Mouse (Mus musculus) spleen, postnatal 14 days (tissue): ENCODE data around the gene Parp1.
"Not testable (repeated sequence)": the region's sequence is repeated elsewhere in the genome, so short reads cannot be mapped to it uniquely, and the experiment has no call there.

Experiments
- DNase-seq, 2 experiments: peaks; one replicate each; pipeline ENCODE4 v3.0.0; 2021 to 2022; ENCODE audit warnings: low spot score in 2 of 2

The Parp1 gene

DNA sequence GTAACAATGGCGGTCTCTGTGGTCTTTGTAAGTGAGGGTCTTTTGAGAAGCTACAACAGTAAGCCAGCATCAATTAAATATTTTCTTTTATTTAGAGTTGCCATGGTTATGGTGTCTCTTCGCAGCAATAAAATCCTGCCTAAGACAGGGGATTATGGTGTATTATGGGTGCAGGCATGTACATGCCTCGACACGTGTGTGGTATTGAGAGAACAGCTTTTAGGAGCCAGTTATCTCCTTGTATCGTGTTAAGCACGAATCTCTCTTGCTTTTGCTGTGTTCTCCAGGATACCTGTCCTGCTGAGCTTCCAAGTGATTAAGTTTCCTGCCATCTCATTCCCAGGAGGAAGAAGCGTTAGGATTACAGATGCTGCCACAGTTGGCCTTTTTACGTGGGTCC lies 9.3 kb upstream of the Parp1 start:
- no peak for DNase-seq

DNA sequence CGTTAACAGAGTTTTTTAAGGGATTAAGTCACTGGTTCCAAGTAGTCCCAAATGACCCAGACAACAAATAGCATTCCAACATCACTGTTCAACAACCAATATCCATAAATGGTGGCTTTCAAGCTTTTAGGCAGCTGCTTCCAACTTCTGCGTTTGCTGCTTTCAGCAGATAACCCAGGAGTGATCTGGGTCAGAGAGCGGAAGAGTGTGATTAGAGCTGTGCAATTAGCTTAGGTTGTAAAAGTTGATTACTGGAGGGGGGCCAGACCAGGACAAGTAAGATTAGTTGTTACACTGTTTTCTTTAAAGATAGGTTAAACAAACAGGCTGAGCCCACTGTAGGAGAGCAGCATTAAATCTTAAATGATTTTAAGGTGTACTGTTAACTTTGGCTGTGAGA lies 7.5 kb upstream of the Parp1 start:
- DNase-seq: no peak

- DNase-seq: no peak
These were observed 3.8 kb upstream of the Parp1 start for GRCm38 (mm10) chr1:180564885-180565284.

DNA sequence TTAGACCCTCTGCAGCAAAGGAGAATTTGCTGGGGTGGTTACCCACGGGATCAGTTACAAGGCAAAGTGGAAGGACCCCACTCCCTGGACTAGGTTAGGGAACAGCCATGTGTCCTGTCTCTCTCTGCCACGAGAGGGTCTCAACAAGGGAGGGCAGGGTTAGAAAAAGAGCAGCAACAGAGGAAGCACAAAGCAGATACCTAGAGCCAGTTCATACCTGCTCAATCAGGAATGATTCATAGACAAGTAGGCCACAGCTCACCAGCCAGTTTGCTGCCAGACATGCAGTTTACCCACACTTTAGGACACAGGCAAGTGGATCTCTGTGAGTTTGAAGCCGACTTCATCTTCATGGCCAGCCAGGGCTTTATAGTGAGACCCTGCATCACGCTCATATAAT lies 963 bp upstream of the Parp1 start:
- no peak for DNase-seq

DNA sequence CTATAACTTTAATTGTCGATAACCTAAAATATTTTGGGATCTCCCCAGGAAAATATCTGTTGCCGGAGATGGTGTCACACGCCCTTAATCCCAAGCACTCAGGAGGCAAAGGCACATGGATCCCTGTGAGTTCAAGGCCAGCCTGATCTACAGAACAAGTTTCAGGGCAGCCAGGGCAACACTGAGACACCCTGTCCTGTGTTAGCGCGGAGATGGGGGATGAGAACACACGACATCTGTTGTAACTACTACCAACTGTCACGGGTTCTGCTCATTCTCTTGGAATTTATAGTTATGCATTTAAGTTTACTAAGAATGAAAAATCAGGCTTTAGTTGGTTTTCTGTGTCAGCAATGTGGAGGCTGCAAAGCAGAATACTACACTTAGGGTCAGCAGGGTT lies 476 bp upstream of the Parp1 start:
- DNase-seq: no peak

DNA sequence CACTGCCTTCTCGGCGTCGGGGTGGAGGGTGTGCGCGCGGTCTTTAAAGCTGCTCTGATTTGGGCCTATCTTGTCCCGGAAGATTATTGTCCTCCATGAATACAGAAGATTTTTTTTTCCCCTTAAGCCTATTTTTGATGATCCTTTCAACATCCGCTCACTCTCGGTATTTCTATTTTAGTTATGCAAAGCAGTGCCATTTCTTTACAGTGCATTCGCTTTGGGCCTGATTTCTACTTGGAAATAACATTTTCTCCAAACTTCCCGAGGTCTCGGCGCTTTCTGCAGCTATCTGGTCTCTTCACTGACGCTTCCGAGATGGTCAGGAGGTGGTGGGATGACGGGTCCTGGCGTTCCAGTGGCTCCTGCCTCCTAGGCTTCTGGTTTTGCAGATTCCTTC lies 729 bp downstream of the Parp1 start:
- no peak for DNase-seq

DNA sequence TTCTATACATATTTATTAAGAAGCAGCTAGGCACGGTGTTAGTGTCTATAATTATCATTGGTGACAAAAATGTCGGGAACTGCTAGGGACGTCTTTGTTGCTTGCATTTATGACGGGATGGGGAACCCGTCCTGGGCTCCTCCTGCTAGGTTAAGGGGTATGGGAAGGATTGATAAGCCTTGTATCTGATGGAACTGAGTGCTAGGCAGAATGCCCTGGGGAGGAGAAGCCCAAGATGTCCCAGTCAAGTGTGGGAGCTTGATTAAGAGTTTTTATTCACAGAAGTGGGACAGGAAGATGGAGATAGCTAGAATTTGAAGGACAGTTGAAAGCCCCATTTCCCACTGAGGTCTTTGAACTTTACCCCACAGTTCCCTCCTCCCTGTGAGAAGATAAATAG lies 1.5 kb downstream of the Parp1 start:
- no peak for DNase-seq

GRCm38 (mm10) chr1:180571018-180571589 lies 2.4 kb downstream of the Parp1 start:
- DNase-seq: no peak

DNA sequence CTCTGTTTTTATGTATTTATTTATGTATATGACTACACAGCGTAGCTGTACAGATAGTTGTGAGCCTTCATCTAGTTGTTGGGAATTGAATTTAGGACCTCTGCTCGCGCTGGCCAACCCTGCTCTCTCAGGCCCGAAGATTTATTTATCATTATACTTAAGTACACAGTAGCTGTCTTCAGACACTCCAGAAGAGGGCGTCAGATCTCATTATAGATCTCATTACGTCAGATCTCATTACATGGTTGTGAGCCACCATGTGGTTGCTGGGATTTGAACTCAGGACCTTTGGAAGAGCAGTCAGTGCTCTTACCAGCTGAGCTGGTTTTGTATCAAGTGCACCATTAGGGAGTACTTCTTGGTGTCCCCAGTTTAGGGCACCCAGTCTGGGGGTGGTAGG lies 3.0 kb downstream of the Parp1 start:
- not testable (repeated sequence) for DNase-seq

DNA sequence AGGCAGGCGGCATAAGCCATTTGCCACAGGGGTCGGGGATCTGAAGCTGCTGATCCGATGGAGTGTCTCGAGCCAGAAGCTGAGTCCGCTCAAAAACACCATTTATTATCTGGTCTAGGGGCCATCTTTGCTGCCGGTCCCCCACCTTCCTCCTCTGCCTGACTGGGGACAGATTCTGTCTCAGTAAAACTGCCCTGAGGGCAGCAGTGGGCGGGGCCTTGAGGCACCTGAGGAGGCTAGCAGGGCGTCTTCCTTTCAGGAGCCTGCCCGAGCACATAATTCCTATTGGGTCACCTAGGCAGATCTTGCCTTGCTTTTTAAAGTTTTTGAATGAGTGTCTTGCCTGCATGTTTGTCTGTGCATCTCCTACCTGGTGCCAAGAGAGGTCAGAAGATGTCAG lies 3.4 kb downstream of the Parp1 start:
- no peak for DNase-seq

GRCm38 (mm10) chr1:180576524-180576923 lies 7.8 kb downstream of the Parp1 start:
- DNase-seq: no peak

DNA sequence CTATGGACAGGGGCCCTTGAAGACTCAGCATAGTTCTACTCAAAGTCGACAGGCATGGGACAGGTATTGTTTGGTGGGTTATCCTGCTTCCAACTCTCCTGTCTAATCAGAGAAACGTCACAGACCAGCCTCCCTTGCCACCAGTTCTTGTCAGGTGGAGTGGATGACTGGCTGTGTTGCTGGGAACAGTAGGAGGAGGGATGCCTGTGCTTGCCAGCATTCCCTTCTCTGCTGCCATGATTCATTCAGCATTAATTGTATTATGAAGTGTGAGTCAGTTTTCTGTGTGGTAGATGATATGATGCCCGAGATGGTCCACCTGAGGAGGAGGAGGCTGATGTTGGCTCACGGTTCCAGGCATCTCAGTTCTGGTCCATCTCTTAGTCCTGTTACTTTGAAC lies 9.1 kb downstream of the Parp1 start:
- DNase-seq: no peak

DNA sequence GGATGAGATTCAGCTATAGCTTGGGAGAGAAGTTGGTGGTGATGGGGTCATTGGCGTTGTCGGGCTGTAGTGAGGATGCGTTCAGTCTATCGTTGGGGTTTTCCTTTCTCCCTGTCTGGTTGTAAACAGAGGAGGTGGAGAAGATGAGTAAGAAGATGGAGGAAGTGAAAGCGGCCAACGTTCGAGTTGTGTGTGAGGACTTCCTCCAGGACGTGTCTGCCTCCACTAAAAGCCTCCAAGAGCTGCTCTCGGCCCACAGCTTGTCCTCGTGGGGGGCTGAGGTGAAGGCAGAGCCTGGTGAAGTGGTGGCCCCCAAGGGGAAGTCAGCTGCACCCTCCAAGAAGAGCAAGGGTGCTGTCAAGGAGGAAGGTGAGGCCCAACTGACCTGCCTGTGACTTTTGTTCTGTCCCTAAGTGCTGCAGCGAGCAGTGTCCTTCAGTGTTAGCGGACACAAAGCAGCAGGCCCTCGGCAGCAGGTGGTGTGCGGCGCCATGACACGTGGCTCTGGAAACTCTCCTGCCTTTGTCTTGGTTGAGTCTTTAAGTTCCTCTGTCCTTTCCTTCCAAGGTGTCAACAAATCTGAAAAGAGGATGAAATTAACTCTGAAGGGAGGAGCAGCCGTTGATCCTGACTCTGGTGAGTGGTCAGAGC lies 19.2 kb downstream of the Parp1 start:
- peak; percentile 27 to 33 for DNase-seq

DNA sequence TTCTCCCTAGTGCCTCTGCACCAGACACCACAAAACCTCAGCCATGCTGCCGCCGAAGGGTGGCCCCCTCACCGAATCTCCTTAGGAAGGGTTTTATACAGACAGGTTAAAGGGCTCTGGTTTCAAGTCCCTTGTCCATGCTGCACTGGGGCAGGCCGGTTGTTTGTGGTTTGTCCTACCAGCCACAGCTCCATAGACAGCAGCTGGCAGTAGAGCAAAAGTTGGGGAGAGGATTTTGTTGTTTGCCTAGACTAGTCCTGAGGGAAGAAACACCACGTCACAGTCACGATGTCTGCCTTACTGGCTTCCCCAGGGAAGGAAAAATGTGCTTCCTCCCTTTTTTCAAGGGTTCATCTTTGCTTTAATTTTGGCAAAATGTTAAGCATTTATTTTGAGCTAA lies 31.9 kb downstream of the Parp1 start:
- no peak for DNase-seq

DNA sequence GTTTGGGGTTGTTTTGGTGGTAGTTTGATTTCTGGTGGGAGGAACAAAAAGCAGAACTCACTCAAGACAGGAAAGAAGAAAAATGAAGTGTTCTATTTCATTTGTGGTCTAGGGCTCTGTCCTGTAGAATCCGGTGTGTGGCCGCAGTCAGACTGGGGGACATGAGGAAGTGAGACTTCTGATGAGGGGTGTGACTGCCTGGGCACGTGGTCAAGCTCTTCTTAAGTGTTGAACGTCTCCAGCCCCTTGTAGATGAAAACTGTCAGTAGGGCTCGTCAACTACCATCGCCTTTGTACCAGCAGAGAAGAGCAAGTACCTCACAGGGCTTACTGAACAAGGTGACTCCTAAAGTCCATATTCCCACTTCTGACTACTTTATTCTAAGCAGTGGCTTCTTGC lies 33.1 kb downstream of the Parp1 start:
- peak in 1 of 2 experiments; percentile 27 for DNase-seq

DNA sequence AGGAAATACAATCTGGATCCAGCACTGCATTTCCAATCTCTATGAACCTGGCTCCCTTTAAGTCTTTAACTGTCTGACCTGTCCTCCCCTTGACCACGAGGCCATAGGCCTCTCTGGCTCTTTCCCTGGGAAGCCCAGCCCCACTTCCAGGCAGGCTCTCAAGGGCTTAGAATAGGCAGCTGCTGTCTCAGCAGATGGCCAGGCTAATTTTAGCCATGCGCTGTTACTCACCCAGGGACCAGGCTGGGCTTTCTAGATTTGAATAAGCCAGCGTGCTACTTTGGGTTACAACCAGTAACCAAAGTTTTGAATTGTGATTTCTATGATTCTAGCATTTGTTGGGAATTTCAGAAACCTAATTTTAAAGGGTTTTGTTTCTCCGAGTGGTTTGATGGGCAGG lies 35.9 kb downstream of the Parp1 start:
- DNase-seq: peak in 1 of 2 experiments; percentile 21

- DNase-seq: no peak
These were observed 37.4 kb downstream of the Parp1 start for GRCm38 (mm10) chr1:180606106-180606505.

- DNase-seq: no peak
These were observed 38.3 kb downstream of the Parp1 start for GRCm38 (mm10) chr1:180606796-180607577.

GRCm38 (mm10) chr1:180607578-180607879 lies 38.8 kb downstream of the Parp1 start:
- no peak for DNase-seq

- DNase-seq: not testable (repeated sequence)
These were observed 43.1 kb downstream of the Parp1 start for GRCm38 (mm10) chr1:180611842-180612241.

DNA sequence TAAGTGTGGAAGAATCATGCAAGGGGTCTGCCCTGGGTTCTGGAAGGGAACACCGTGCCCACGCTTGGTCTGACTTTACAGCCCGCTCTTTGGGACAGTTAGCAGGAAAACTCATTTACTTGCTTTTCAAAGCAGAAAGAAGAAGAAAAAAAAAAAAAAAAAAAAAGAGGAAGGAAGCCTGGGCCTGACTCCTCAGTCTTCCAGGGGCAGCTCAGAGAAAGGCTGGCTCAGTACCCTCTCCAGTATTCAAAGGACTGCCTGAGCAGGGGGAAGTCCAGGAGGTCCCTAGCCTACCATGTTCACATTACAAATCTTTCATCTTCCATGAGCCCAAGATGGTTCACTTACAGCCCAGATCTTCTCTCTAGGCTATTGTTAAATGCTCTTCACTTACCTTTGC lies 48.0 kb downstream of the Parp1 start:
- no peak for DNase-seq

DNA sequence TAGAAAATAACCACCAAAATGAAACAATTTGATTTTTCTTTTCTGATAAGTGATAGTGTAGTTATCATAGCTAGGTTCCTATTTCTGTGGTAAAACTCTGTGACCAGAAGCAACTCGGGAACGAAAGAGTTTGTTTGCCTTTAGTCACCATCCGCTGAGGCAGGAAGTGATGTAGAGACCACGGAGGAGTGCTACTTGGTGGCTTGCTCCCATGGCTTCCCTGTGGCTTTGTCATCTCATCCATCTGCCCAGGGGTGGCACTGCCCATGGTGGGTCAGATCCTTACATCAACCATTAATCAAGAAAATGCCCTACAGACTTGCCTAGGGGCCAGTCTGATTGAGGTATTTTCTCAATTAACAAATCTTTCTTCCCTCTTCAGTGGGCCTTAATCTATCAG lies 53.7 kb downstream of the Parp1 start:
- DNase-seq: no peak

DNA sequence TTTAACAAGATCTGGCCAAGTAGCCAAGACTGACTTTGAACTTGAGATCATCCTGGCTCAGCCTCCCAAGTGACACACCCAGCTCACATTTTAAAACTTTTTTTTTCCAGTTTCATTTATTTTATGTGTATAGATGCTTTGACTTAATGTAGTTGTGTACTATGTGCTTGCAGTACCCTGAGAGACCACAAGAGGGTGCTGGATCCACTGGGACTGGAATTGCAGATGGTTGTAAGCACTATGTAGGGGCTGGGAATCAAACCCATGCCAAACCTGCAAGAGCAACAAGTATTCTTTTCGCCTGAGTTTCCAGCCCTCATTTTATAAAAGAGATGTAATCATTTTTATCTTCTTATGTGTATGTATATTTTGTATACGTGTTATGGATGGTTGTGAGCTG lies 55.2 kb downstream of the Parp1 start:
- no peak for DNase-seq
